Mouse (Mus musculus): ENCODE results near the gene Pfkl.
"Not testable (repeated sequence)": the region's sequence is repeated elsewhere in the genome, so short reads cannot be mapped to it uniquely, and the experiment has no call there.

The Pfkl gene

DNA sequence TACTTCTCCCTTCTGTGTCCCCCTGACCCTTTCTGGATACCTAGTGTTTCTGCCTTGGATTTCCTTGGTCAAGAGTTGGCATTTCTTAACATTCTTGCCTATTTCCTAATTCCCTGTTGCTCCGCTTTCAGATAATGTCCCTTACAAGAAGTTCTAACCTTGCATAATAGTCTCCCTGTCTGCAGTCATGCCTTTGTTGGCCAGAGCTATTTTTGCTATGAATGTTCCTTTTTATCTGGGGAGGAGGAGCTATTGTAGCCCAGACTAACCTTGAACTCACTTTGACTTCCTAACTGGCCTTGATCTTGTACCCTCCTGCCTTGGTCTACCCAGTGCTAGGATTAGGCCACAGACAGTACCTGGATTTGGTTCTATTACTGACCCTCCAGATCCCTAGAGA, 5.6 kb upstream of the Pfkl start:
- ATAC-seq (ENCODE audit: insufficient number of reproducible peaks, low FRiP score, low TSS enrichment), result no peak

DNA sequence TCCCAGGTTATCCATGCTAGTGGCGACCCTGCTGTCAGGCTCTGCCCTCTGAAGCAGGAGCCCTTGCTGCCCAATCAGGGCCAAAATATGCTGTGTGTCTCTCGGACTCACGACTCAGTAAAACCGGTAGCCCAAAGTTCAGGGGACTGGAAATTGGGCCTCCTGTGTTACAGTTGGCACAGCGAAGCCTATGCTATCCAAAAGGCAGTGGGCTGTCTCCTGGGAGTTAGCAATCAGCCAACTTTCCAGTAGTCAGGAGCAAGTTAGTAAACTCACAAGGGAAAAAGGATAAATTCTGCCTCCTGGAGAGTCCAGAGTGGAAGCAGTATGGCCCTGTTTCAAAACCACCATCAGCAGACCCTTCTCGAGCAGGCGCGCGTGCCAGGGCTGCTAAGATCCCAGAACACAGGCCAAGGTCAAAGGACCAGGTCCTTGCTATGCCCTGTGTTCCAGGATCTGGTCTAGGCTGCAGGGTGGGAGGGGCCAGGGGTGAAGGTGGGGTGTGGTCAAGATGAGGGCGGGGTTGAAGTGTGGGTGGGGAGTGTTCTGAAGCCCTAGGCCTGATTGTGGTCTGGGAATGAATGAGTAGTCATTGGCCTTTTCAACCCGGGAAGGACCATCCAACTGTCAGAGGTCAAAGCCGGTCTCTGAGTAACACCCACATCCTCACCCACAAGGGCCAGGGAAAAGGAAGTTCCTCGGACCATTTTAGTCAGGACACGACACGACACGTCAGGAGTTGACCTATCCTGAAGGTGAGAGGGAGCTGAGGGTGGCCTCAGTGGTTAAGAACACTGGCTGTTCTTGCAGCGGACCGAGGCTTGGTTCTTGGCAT, 3.0 kb upstream of the Pfkl start:
- ATAC-seq (ENCODE audit: insufficient number of reproducible peaks, low FRiP score, low TSS enrichment), result no peak

DNA sequence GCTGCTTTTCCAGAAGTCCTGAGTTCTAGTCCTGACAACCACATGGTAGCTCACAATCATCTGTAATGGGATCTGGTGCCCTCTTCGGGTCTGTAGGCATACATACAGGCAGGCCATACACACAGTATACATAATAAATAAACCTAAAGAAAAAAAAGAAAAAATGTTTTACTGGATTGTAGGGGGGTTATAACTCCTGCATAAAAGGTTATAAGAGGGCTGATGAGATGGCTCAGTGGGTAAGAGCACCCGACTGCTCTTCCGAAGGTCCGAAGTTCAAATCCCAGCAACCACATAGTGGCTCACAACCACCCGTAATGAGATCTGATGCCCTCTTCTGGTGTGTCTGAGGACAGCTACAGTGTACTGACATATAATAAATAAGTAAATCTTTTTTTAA, 1.2 kb upstream of the Pfkl start:
- ATAC-seq (ENCODE audit: insufficient number of reproducible peaks, low FRiP score, low TSS enrichment), result not testable (repeated sequence)

DNA sequence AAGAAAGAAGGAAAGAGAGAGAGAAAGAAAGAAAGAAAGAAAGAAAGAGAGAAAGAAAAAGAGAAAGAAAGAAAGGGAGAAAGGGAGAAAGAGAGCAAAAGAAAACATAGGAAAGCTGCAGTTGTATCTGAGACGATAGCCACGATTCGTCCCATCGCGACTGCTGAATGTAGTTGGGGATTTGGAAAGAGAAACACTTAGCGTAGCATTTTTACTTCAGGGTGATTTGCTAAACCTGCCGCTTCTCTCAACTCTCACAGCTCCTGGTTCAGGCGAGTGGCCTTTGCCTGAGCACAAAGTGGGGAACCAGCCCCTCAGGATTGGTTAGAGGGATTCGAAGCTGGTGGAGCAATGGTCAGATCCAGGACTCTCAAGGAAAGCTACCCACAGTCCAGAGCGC, 452 bp upstream of the Pfkl start:
- no peak for ATAC-seq (ENCODE audit: insufficient number of reproducible peaks, low FRiP score, low TSS enrichment)

DNA sequence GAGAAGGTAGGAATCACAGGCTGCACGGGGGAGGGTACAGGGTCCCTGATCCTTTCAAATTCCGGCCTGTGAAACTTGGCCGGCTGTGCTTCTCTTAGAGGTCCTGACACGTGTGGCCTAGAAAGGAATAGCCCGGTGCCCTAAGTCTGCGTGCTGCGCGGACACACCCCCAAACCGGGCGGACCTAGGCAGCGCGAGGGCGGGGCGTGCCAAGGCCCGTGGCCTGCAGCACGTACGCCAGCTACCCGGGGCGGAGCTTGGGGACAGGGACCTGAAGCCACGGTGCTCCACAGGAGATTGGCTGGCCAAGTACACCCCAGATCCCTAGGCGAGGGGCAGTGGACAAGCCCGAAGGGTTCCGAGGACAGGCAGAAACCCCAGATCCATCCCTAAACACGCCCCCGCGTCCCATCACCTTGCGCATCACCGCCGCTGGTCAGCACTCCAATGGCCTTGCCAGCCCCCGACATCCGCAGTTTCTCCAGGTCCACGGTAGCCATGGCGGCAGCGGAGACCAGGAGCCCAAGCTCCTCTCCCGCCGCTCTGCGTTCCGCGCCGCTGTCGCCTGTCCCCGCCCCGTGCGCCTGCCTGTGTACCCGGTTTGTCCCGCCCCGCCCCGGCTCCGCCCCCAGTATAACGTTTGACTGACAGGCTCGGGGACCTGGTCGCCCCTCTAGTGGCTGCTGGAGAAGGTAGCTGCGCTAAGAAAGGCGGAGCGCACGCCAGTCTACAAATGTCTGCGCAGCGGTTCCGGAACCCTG, 519 bp downstream of the Pfkl start:
- peak; percentile 95 for ATAC-seq (ENCODE audit: insufficient number of reproducible peaks, low FRiP score, low TSS enrichment)

DNA sequence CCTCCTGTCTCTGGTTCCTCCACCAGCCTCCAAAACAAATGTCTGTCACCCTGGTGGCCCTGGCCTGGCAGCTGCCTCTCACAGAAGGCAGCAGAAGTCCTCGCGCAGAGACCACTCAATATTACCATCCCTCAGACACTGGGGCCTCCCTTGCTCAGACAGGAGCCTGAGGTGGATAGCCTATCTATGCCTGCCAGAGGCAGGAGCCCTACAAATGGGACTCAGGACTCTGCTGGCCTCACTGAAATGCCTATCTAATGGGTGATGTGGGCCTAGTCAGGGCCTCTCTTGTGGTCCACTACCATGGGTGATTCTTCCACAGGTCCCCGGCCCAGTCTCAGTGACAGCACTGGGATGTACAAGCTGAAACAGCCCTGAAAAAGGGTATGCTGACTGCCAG, 1.7 kb downstream of the Pfkl start:
- no peak for ATAC-seq (ENCODE audit: insufficient number of reproducible peaks, low FRiP score, low TSS enrichment)

DNA sequence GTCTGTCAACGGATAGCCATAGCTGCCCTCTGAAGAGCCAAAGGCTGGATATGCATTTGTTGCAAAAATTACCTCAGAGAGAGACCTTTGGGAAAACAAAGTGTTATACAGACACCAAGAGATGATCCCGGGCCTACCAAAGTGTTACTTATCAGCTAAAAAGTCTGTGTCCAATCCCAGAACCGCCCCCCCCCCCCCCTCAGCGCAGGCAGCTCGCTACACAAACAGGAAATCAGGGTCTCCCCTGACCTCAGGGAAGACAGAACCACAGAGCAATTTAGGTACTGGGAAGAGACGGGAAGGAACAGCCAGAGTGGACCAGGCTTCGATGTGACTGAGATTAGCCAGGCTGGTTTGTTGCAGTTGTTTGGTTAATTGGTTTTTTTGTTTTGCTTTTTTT, 2.7 kb downstream of the Pfkl start:
- no peak for ATAC-seq (ENCODE audit: insufficient number of reproducible peaks, low FRiP score, low TSS enrichment)

DNA sequence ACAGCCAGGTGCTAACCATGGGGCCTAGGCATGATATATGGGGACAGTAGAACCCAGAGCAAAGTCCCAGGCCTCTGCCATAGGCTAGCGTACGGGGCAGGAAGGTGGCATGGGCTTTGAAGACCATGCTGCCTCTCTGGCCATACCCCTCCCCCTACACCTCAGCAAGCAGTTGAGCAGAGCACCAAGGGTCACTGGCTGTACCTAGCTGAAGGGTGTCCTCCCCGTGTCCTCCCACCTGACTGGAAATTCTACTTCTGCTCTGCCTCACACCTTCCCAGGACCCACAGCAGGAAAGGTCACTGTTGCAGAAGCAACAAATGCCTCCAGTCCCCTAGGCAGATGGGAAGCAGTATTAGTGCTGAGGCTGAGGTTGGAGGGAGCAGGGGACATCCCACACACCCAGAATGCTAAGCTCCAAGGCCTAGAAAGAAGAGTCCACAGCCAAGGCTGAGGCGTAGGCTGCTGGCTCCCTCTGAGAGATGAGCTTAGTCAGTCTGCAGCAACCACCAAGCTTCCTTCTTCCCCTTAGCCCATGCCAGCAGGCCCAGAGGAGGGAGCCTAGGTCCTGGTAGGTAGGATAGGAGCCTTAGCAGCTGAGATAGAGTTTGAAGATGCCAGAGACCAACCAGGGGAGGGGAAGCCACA, 4.0 kb downstream of the Pfkl start:
- ATAC-seq (ENCODE audit: insufficient number of reproducible peaks, low FRiP score, low TSS enrichment), result no peak

DNA sequence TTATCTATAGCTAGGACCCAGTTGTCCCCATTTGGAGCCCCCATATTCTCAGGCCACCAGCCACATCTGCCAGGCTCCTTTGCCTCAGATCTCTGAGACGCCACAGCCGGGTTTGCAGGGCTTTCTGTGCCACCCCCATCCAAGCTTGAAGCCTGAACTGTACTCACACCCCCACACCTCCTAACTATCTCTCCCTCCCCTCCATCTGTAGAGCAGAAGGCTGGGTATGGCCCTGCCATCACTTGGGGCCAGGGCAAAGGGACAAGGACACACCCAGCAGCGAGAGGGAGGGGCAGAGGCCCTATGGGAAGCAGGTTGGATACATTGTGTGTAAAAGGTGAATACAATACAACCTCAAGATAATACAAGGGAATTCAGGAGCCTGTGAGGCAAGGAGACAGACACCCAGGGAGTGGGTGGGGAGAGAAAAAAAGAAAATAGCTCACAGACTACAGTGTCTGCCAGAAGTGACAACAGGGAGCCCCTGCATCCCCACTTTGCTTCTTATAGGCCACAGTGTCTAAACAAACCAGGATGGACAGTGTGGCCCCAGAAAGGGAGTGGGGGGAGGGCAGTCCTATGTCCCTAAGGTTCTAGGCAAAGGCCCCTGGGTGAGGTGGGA, 5.3 kb downstream of the Pfkl start:
- no peak for ATAC-seq (ENCODE audit: insufficient number of reproducible peaks, low FRiP score, low TSS enrichment)

DNA sequence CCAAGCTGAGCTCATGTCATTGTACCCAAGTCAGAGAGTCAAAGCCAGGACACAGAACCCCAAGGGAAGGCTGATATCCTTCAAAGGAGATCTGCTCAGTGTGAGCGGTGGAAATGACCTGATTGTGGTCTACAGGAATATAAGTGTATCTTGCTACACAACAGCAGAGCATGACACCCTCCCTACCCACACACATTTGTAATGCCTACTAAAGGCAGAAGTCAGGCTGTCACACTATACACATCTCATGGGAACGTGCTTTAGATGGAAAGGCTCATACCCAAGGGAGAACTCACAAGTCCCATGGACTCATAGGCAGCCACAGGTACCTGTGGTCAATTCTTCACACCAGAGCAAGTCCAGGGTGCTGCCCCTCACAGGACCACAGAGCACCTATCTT, 7.6 kb downstream of the Pfkl start:
- no peak for ATAC-seq (ENCODE audit: insufficient number of reproducible peaks, low FRiP score, low TSS enrichment)

DNA sequence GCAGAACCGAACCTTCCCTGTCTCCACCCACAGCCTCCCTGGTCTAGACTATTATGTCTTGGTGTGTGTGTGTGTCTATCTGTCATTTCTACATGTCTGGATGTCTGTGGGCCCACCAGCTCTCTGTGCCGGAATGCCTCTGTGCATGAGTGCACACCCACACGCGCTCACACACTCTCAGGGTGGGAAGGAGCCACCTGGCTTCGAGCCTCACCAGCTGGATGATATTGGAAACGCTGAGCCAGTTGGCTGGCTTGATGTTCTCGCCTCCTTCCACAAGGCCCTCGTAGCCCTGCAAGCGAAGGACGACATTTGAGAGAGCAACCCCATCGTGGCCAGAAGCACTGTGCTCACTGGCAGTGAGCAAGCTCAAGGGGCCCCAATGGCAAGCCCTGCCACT, 8.1 kb downstream of the Pfkl start:
- ATAC-seq (ENCODE audit: insufficient number of reproducible peaks, low FRiP score, low TSS enrichment), result no peak

DNA sequence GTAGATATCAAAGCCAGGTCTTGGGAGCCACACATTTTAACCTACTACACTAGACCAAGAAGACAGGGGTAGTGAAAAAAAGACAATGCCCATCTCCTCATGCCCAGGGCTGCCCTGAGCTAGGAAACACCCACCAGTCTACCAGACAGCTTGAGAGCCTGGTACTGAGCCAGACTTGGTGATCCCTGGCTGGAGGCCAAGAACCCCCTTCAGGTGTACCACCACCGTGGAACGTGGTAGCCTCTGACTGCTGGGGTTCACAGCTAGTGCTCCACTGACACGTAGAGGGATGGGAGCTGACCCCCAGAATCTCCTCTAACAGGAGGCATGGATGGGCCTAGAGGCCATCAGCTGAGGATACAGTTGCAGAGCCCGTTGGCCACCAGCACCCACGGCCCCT, 9.7 kb downstream of the Pfkl start:
- no peak for ATAC-seq (ENCODE audit: insufficient number of reproducible peaks, low FRiP score, low TSS enrichment)

DNA sequence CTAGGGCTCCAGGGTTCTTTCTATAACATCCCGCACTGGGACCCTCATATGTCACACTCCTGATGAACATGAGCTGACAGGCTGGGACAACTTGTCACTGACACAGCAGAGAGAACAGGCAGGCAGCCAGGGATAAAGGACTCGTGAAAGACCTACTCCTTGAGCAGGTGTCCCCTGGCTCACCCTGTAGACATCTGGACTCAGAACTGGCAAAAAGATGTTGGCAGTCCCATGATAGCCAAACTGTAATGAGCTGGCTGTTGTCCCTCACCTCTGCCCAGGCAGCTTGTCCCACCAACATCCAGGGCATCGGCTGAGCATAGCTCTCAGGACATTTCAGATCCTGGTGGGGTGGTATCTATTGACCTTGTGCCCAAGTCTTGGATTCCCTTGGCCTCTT, 14.2 kb downstream of the Pfkl start:
- no peak for ATAC-seq (ENCODE audit: insufficient number of reproducible peaks, low FRiP score, low TSS enrichment)

DNA sequence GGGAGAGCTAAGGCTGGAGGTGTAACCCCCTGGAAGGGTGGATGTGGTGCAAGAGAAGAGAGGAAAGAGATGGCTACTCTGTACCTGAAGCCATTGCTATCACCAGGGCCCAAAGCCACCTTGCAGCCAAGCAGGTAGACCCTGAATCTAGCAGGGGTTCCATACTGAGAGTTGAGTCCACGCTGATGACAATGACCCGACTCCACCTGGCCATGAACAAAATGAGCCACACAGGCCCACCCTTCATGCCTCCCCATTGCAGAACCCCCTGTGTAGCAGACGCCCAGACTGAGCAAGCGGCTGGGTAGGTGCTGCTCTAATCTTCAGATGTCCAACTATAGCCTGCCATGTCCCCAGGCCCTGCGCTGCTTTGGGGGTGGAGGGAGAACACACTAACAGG, 24.1 kb downstream of the Pfkl start:
- ATAC-seq (ENCODE audit: insufficient number of reproducible peaks, low FRiP score, low TSS enrichment), result no peak

DNA sequence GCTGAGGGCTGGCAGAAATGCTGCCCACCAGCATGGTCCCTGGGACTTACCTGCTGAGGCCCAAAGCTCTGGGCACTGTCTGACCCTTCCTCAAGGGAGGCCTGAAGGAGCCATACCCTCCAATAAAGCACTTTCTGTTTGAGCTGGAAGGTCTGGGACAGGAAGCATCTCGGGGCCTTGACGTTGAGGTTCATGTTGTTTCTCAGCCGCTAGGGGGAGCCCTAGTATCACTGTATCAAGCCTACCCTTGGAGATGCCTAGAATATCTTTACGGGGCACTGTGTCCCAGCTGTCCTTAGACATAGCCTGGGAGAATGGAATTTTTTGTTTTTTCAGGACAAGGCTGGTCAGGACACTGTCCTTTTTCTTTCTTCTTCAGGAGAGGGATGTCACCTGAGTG, 25.2 kb downstream of the Pfkl start:
- ATAC-seq (ENCODE audit: insufficient number of reproducible peaks, low FRiP score, low TSS enrichment), result peak; percentile 73

DNA sequence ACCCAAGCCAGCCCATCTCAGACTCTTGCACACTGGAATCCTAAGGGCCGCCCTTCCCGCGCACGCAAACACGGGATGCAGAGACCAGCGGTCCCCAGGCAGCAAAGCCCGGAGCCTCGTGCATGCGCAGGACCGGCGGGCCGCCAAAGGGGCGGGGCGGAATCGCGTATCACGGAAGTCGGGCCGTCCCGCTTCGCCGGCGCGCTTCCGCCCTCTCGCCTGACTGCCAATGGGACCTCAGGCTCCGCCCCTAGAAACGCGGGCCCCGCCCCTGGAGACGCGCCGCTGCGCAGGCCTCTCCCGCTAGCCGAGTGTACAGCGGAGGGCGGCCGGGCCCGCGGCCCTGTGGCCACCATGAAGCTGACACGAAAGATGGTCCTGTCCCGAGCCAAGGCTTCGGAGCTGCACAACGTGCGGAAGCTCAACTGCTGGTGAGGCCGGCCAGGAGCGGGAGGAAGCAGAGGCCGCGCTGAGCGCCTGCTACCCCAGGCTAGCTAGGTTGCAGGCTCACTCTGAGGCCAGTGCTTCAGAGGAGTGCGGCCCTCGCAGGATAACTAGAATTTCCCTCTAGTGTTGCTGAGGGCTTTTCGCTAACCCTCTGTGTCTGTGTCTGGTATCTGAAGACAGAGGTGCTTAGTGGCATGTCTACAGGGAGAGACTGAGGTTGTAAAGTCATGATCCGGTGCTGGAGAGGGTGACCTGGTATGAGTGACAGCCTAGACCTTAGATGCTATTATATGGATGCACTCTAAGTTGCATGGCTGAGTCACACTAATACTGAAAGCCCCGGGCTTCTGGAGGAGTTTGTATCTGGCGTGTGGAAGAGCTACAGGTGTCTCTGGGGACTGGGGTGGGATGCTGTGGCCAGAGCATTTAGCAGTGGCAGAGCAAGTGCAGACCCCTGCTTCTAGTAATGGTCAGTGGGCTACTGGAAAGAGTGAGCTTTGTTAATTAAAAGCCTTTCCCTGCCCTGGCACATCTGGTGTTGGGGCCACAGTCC, 31.2 kb downstream of the Pfkl start, which contains the start of gene 1810043G02Rik:
Gene 1810043G02Rik, plus strand, starts transcription at position 174 of the 1,000 bp plus-strand sequence.
- ATAC-seq (ENCODE audit: insufficient number of reproducible peaks, low FRiP score, low TSS enrichment), result peak; percentile 91

DNA sequence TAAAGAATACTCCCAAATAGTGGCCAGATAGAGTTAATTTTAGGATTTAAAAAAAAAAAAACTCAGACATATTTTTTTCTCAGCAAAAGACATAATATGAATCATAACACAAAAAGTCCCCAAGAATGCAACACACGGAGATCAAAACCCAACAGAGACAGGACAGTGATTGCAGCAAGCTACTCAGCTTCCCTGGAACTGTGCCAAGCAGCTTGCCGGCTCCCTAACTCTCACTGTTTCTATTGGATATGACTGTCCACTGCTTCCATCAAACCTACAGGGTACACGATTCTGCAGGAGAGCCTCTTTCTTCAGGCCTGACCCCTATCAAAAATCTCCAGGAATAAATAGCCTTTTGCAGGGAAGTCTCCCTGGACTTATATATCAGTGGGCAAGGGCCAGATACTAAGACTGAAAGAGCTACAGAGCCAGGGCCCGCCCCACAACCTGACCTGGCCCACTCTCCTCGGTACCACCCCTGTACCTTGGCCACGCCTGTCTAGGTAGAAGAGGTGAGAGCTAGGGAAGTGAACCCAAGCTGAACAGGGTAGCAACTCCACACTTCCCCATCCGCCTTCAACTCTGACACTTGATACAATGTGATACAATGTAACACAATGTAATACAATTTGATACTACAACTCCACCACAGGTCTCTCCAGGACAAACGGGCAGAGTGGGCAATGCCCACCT, 33.3 kb downstream of the Pfkl start:
- no peak for ATAC-seq (ENCODE audit: insufficient number of reproducible peaks, low FRiP score, low TSS enrichment)

DNA sequence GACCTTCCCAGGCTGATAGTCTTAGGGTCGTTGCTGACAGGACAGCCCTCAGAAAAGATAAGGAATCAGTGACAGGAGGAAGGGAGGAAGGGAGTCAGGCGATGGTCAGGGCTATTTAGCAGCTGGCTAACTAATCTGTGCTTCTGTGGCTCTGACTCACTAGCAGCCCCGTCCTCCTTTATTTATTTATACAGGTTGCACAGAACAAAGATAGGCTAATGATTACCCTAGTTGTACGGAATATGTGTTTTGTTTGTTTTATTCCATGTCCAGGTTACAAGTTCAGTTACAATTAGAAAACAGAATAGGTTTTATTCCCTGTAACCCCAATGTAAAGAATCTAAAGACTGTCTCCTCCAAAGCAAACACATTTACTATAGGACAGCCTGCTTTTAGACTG, 34.2 kb downstream of the Pfkl start:
- no peak for ATAC-seq (ENCODE audit: insufficient number of reproducible peaks, low FRiP score, low TSS enrichment)

DNA sequence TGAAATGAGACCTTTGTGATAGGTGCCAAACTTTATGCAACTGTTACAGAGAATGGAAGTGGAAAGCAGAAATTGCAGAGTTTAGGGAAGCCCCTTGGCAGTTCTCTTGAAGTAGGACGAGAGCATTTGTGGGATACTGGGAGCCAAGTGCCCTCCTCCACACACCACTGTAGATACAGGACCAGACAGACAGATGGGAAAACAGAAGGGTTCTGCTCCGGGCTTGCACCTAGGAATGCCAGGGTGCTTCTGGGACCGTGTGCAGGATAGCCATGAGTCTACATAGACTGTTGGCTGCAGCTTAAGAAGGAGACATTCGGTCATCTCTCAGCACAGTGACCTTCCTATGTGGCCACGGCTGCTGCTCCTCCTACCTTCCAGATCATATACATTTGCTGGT, 35.1 kb downstream of the Pfkl start:
- no peak for ATAC-seq (ENCODE audit: insufficient number of reproducible peaks, low FRiP score, low TSS enrichment)
